34 mouse cellular contexts compared by ENCODE assay signal in the genomic region with DNA sequence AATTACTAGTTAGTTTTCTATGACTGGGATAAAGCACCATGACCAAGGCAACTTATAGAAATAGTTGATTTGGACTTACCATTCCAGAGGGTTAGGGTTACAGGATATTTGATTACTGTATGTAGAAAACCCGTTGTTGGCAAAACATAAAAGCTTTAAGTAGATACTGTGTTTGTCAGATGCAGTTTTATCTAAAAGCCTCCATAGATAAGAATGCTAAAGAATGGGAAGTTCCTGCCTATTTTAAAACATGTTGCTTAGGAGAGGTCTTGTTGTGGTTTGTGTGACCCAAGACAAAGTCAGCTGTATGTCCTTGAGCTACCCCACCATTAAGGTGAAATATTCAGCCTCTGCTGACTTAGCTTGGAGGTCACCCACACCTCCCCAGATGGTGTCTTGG.
"Had no signal": no experiment of that assay in that cellular context is flagged by ENCODE, and none has a peak within 500 bp of the region (broad histone marks: within the 10 kb centered on the region; RNA-seq: fewer than 3 reads in every experiment).

No protein-coding gene starts in this region.

- H3K27ac ChIP-seq: heart, embryonic 13.5 days; heart, embryonic 15.5 days; hindbrain, embryonic 10.5 days; hindbrain, embryonic 12.5 days; hindbrain, embryonic 13.5 days; hindbrain, embryonic 14.5 days; hindbrain, embryonic 15.5 days; hindbrain, postnatal 0 days; intestine, embryonic 15.5 days; kidney, embryonic 15.5 days; kidney, postnatal 0 days; layer of hippocampus, adult 2 months; left cerebral cortex, adult 2 months had no signal

- H3K9me3 ChIP-seq: heart, embryonic 12.5 days; heart, embryonic 13.5 days; heart, embryonic 15.5 days; hindbrain, embryonic 10.5 days; hindbrain, embryonic 12.5 days; hindbrain, embryonic 13.5 days; hindbrain, embryonic 15.5 days; intestine, embryonic 15.5 days; kidney, embryonic 15.5 days had no signal

- H3K36me3 ChIP-seq: heart, embryonic 12.5 days; heart, embryonic 13.5 days; heart, embryonic 15.5 days; hindbrain, embryonic 10.5 days; hindbrain, embryonic 12.5 days; hindbrain, embryonic 13.5 days; hindbrain, embryonic 15.5 days; intestine, embryonic 15.5 days; kidney, embryonic 15.5 days had no signal

- ATAC-seq: hindbrain, embryonic 16.5 days; hindbrain, postnatal 0 days; inflammation-experienced regulatory T-cells, adult 6 months; intestine, embryonic 15.5 days; intestine, embryonic 16.5 days; intestine, postnatal 0 days had no signal

- H3K27me3 ChIP-seq: heart, embryonic 12.5 days; heart, embryonic 15.5 days; hindbrain, embryonic 15.5 days had no signal

- H3K4me3 ChIP-seq: heart, embryonic 12.5 days; heart, embryonic 13.5 days; heart, embryonic 15.5 days; hindbrain, embryonic 10.5 days; hindbrain, embryonic 12.5 days; hindbrain, embryonic 13.5 days; hindbrain, embryonic 15.5 days; intestine, embryonic 15.5 days; kidney, embryonic 15.5 days; layer of hippocampus, adult 2 months; left cerebral cortex, adult 2 months had no signal

- DNase-seq: heart, postnatal 10 days; heart, postnatal 14 days; heart, postnatal 36 days; heart, postnatal 4 days; kidney, adult 11 months; kidney, adult 18-20 months; kidney, adult 2 months; kidney, adult 8-10 months; kidney, adult 9 months; kidney, postnatal 10 days; kidney, postnatal 14 days; kidney, postnatal 25 days; kidney, postnatal 36 days; kidney, postnatal 4 days; layer of hippocampus, adult 9-11 months; layer of hippocampus, postnatal 36 days had no signal

- H3K9ac ChIP-seq: heart, embryonic 12.5 days; heart, embryonic 13.5 days; heart, embryonic 15.5 days; hindbrain, embryonic 12.5 days; hindbrain, embryonic 13.5 days; hindbrain, embryonic 14.5 days; hindbrain, embryonic 15.5 days; intestine, embryonic 15.5 days; kidney, embryonic 15.5 days had no signal

- H3K4me1 ChIP-seq: heart, embryonic 12.5 days; heart, embryonic 13.5 days; heart, embryonic 15.5 days; hindbrain, embryonic 10.5 days; hindbrain, embryonic 12.5 days; hindbrain, embryonic 13.5 days; hindbrain, embryonic 15.5 days; intestine, embryonic 15.5 days; kidney, embryonic 15.5 days had no signal
